Mouse (Mus musculus) embryonic fibroblast, embryonic 13.5 days (primary cell): Measurements from ENCODE around the gene Pcdh9.

Source experiments
- CTCF ChIP-seq: IDR thresholded peaks from 2 replicates; pipeline ENCODE4 v1.5.1; 2011; ENCODE audit warnings: mild to moderate bottlenecking, control low read depth, low read length, moderate library complexity, borderline replicate concordance; ENCODE audit not compliant: insufficient read depth
- POLR2A ChIP-seq: IDR thresholded peaks from 2 replicates; pipeline ENCODE4 v1.6.1; 2011; ENCODE audit warnings: low read depth, mild to moderate bottlenecking, control low read depth, low read length, moderate library complexity

DNA sequence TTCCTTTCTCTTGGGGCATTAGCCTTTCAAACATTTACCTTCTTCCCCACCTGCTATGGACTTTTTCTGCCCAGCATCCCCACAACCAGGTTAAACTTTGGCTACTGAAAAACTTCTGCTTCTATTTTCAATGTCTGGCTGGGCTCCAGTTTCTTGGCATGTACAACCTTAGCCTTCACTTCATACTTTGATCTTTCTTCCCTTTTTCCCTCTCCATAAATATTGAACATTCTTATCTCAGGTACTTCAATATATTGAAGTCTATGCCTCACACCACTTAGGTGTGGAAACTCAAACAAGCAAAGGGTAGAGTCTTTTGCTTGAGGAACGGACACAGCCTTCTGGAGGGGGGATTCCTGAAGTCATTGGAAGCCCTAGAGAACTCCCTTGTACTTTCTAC, 16.4 kb upstream of the Pcdh9 start:
- TF ChIP-seq CTCF (no peak), POLR2A (no peak)
